Mouse (Mus musculus): ENCODE data around the gene Sgms1. TPM values are rescaled to one million over a fixed set of nuclear protein-coding genes. Genes with fewer than 3 reads are reported as not detected.

Gene Sgms1
- polyA plus RNA-seq, 1 experiment from 2014 or later: 28.8 TPM

GRCm38 (mm10) chr19:32159944-32160343 is 229.6 kb downstream of the Sgms1 start:
- ATAC-seq (ENCODE audit: low read depth): no peak
- 75% methylated on average over 7 of the region's 7 CpGs for WGBS (ENCODE audit: insufficient replicate concordance)

DNA sequence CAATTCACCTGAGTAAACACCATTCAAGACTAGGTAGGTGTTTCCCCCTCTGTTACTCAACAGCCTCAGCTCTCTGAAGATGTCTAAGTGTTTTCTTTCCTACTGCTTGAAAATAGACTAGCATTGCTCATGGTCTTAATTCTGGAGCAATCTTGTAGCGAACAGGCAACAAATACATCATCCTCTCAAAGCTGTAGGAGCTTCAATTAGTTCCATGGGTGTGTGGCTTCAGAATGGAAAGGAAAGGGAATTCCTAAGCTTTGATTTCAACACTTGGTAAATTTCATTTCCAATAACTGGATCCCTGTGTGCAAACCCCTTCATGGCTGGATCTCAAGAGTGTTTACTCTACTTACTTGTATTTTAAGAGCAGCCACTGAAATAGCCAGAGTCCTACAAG is 230.3 kb downstream of the Sgms1 start:
- no peak for ATAC-seq (ENCODE audit: low read depth)
- no peak overlapping the region for H3K9ac ChIP-seq (ENCODE audit: low read depth, low read length)
- H3K27ac ChIP-seq (ENCODE audit: low read length): no peak overlapping the region
- H3K27me3 ChIP-seq (ENCODE audit: control insufficient read depth, insufficient read depth, low read depth, low read length): no peaks in the 10 kb centered on the region
- H3K4me2 ChIP-seq (ENCODE audit: low read depth, low read length): no peak overlapping the region
- peaks cover 22% of the 10 kb centered on the region for H3K36me3 ChIP-seq (ENCODE audit: control insufficient read depth, insufficient read depth)
- WGBS (ENCODE audit: insufficient replicate concordance): 98% methylated on average over 1 of the region's 1 CpGs
- peaks cover 12% of the 10 kb centered on the region for H3K4me1 ChIP-seq (ENCODE audit: control insufficient read depth, low read depth, low read length)
- no peak overlapping the region for H3K4me3 ChIP-seq (ENCODE audit: low read depth, low read length)
- no peaks in the 10 kb centered on the region for H3K9me3 ChIP-seq (replicated peaks; ENCODE audit: control insufficient read depth, low read length)

More at GRCm38 (mm10) chr19:32159944-32160343, 229.6 kb downstream of the Sgms1 start:
- H3K9ac ChIP-seq (ENCODE audit: low read depth, low read length): no peak overlapping the region
- H3K9me3 ChIP-seq (replicated peaks; ENCODE audit: control insufficient read depth, low read length): no peaks in the 10 kb centered on the region
- H3K4me1 ChIP-seq (ENCODE audit: control insufficient read depth, low read depth, low read length): peaks cover 12% of the 10 kb centered on the region
- no peak overlapping the region for H3K27ac ChIP-seq (ENCODE audit: low read length)
- H3K4me3 ChIP-seq (ENCODE audit: low read depth, low read length): no peak overlapping the region
- no peaks in the 10 kb centered on the region for H3K27me3 ChIP-seq (ENCODE audit: control insufficient read depth, insufficient read depth, low read depth, low read length)
- H3K36me3 ChIP-seq (ENCODE audit: control insufficient read depth, insufficient read depth): peaks cover 22% of the 10 kb centered on the region
- H3K4me2 ChIP-seq (ENCODE audit: low read depth, low read length): no peak overlapping the region

DNA sequence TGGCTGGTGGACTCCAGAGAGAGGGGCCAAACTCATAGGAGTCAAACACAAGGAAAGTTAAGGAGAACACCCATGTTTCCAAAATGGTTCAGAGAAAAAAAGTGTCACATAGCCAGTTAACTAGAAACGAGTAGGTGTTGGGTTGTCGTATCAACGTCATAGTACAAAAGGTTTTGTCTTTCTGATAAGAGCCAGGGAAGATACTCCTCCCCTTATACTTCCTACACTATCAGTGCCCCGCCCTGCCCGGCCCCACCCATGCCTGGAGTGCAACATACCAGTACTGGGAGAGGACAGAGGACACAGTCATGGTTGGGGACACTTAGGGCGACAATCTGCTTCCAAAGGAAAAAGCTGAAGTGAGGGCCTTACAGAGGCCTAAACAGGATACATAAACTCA is 232.5 kb downstream of the Sgms1 start:
- H3K36me3 ChIP-seq (ENCODE audit: control insufficient read depth, insufficient read depth): peaks cover 22% of the 10 kb centered on the region
- no peaks in the 10 kb centered on the region for H3K9me3 ChIP-seq (replicated peaks; ENCODE audit: control insufficient read depth, low read length)
- WGBS (ENCODE audit: insufficient replicate concordance): 31% methylated on average over 6 of the region's 6 CpGs
- H3K4me3 ChIP-seq (ENCODE audit: low read depth, low read length): no peak overlapping the region
- H3K9ac ChIP-seq (ENCODE audit: low read depth, low read length): 0 out of 2 replicates have a peak overlapping the region, but pooled peaks have one; percentile 21
- peak; percentile 90 for ATAC-seq (ENCODE audit: low read depth)
- peaks cover 12% of the 10 kb centered on the region for H3K4me1 ChIP-seq (ENCODE audit: control insufficient read depth, low read depth, low read length)
- H3K27ac ChIP-seq (ENCODE audit: low read length): no peak overlapping the region
- no peaks in the 10 kb centered on the region for H3K27me3 ChIP-seq (ENCODE audit: control insufficient read depth, insufficient read depth, low read depth, low read length)
- peak overlapping the region; percentile 24; the same call in 1 of the 2 replicates for H3K4me2 ChIP-seq (ENCODE audit: low read depth, low read length)

DNA sequence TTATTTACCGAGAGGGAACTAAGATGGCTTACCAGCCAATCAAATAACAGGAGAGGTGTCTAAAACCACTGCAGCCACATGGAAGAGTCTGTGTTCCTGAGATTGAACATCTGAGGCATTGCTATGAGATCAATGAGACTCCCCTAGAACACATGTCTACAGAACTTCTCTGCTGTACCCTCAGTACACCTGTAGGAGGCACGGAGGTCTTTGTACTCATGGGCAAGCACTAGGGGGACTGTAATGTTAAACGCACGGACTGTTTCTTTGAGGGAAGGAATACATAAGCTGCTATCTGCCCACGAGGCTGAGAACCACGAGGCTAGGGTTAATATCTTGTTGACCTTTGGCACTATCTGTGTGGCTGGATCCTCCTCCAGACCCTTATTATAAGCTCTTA is 237.0 kb downstream of the Sgms1 start:
- no peak overlapping the region for H3K9ac ChIP-seq (ENCODE audit: low read depth, low read length)
- H3K9me3 ChIP-seq (replicated peaks; ENCODE audit: control insufficient read depth, low read length): no peaks in the 10 kb centered on the region
- H3K36me3 ChIP-seq (ENCODE audit: control insufficient read depth, insufficient read depth): no peaks in the 10 kb centered on the region; the same call in 1 of the 2 replicates
- H3K4me2 ChIP-seq (ENCODE audit: low read depth, low read length): no peak overlapping the region
- ATAC-seq (ENCODE audit: low read depth): no peak
- WGBS (ENCODE audit: insufficient replicate concordance): 57% methylated on average over 6 of the region's 6 CpGs
- H3K27me3 ChIP-seq (ENCODE audit: control insufficient read depth, insufficient read depth, low read depth, low read length): no peaks in the 10 kb centered on the region
- peaks cover 10% of the 10 kb centered on the region for H3K4me1 ChIP-seq (ENCODE audit: control insufficient read depth, low read depth, low read length)
- H3K27ac ChIP-seq (ENCODE audit: low read length): no peak overlapping the region
- no peak overlapping the region for H3K4me3 ChIP-seq (ENCODE audit: low read depth, low read length)

DNA sequence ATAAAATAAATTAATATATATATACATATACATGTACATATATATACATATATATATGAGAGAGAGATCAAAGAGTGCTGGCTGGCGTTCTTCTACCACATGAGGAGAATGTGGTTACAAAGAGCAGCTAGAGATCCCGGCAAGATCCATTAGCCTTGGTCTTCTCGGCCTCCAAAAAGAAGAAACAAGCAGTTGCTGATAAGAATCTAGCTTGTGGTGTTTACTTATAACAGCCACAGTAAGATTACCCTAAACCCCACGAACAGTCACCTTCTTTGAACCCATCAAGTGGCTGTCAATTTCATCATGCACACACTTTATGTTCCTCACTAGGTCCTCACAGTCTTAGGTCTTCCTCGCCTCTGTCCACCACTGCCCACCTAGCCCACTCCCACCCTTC is 240.8 kb downstream of the Sgms1 start:
- no peak for ATAC-seq (ENCODE audit: low read depth)
- no peak overlapping the region for H3K4me3 ChIP-seq (ENCODE audit: low read depth, low read length)
- H3K4me1 ChIP-seq (ENCODE audit: control insufficient read depth, low read depth, low read length): no peaks in the 10 kb centered on the region
- WGBS (ENCODE audit: insufficient replicate concordance): 48% methylated on average over 5 of the region's 5 CpGs
- H3K27ac ChIP-seq (ENCODE audit: low read length): no peak overlapping the region
- no peaks in the 10 kb centered on the region for H3K27me3 ChIP-seq (ENCODE audit: control insufficient read depth, insufficient read depth, low read depth, low read length)
- H3K4me2 ChIP-seq (ENCODE audit: low read depth, low read length): no peak overlapping the region
- no peaks in the 10 kb centered on the region for H3K9me3 ChIP-seq (replicated peaks; ENCODE audit: control insufficient read depth, low read length)
- no peaks in the 10 kb centered on the region; the same call in 1 of the 2 replicates for H3K36me3 ChIP-seq (ENCODE audit: control insufficient read depth, insufficient read depth)
- H3K9ac ChIP-seq (ENCODE audit: low read depth, low read length): no peak overlapping the region

- H3K4me3 ChIP-seq (ENCODE audit: low read depth, low read length): no peak overlapping the region
- H3K9ac ChIP-seq (ENCODE audit: low read depth, low read length): no peak overlapping the region
- H3K36me3 ChIP-seq (ENCODE audit: control insufficient read depth, insufficient read depth): peaks cover 3% of the 10 kb centered on the region; the same call in 1 of the 2 replicates
- ATAC-seq (ENCODE audit: low read depth): no peak
- no peak overlapping the region for H3K27ac ChIP-seq (ENCODE audit: low read length)
- no peak overlapping the region for H3K4me2 ChIP-seq (ENCODE audit: low read depth, low read length)
- H3K4me1 ChIP-seq (ENCODE audit: control insufficient read depth, low read depth, low read length): peaks cover 10% of the 10 kb centered on the region
- no peaks in the 10 kb centered on the region for H3K27me3 ChIP-seq (ENCODE audit: control insufficient read depth, insufficient read depth, low read depth, low read length)
- WGBS (ENCODE audit: insufficient replicate concordance): 88% methylated on average over 6 of the region's 6 CpGs
- H3K9me3 ChIP-seq (replicated peaks; ENCODE audit: control insufficient read depth, low read length): no peaks in the 10 kb centered on the region
These were observed 247.1 kb downstream of the Sgms1 start for GRCm38 (mm10) chr19:32142383-32142782.

GRCm38 (mm10) chr19:32138361-32139088 is 251.0 kb downstream of the Sgms1 start:
- Histone ChIP-seq H3K27ac (ENCODE audit: low read length) (no peak overlapping the region), H3K4me2 (ENCODE audit: low read depth, low read length) (no peak overlapping the region), H3K4me1 (ENCODE audit: control insufficient read depth, low read depth, low read length) (peaks cover 10% of the 10 kb centered on the region), H3K36me3 (ENCODE audit: control insufficient read depth, insufficient read depth) (peaks cover 3% of the 10 kb centered on the region; the same call in 1 of the 2 replicates), H3K9me3 (replicated peaks; ENCODE audit: control insufficient read depth, low read length) (no peaks in the 10 kb centered on the region), H3K27me3 (ENCODE audit: control insufficient read depth, insufficient read depth, low read depth, low read length) (no peaks in the 10 kb centered on the region), H3K9ac (ENCODE audit: low read depth, low read length) (no peak overlapping the region), H3K4me3 (ENCODE audit: low read depth, low read length) (no peak overlapping the region)
- peak; percentile 64 for ATAC-seq (ENCODE audit: low read depth)
- WGBS (ENCODE audit: insufficient replicate concordance): 13% methylated on average over 14 of the region's 14 CpGs

DNA sequence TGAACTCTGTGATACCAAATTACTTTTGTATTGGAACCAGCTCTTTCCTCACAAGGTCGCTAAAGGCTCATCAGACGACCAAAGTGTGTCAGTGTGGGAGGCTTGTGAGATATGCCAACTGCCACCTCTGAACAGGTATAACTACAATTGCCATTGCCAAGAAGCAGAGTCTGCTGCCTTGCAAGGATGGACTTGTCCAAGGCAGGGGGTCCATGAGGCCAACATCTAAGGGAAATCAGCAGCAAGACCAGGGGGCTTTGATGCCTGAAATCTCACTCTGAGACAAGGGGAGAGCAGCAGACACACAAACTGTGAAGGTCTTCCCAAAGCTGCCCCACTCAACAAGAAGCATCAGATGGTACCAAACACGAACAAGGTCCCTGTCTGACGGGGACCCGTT is 251.6 kb downstream of the Sgms1 start:
- Histone ChIP-seq H3K4me2 (ENCODE audit: low read depth, low read length) (no peak overlapping the region), H3K9me3 (replicated peaks; ENCODE audit: control insufficient read depth, low read length) (no peaks in the 10 kb centered on the region), H3K36me3 (ENCODE audit: control insufficient read depth, insufficient read depth) (peaks cover 3% of the 10 kb centered on the region; the same call in 1 of the 2 replicates), H3K27ac (ENCODE audit: low read length) (no peak overlapping the region), H3K4me1 (ENCODE audit: control insufficient read depth, low read depth, low read length) (peaks cover 10% of the 10 kb centered on the region), H3K27me3 (ENCODE audit: control insufficient read depth, insufficient read depth, low read depth, low read length) (no peaks in the 10 kb centered on the region), H3K4me3 (ENCODE audit: low read depth, low read length) (no peak overlapping the region), H3K9ac (ENCODE audit: low read depth, low read length) (no peak overlapping the region)
- ATAC-seq (ENCODE audit: low read depth): no peak
- whole genome bisulfite sequencing (ENCODE audit: insufficient replicate concordance): 52% methylated on average over 5 of the region's 5 CpGs

DNA sequence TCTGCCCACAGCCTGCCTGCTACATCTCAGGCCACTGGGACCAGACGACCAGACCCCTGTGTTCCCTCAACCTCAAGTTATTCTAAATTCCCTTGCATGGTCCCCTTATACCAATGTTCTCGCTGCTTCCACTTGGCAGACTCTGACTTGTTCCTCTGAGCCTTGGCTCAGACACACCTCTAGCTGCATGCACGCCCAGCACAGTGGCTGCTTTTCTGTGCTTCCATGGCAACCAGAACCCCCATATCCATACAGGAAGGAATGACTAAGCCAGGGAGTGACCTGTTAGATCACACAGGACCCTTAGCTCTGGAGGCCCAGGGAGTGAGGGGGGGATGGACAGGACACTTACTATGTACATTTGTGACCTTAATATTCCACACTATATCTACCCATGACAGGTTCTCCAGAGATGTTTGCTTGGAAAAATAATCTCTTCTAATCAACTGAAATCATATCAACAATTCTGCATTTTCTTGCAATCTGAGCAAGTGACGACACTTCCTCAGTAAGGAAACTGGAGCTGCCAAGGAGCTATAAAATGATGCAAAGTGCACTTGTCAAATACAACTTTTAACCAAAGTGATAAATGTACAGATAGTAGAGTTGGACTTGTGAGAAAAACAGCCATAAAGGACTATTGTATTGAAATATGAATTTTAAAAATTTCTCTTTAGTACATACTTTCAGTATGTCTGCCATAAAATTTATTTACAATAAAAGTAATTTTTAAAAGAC is 252.5 kb downstream of the Sgms1 start:
- Histone ChIP-seq H3K4me1 (ENCODE audit: control insufficient read depth, low read depth, low read length) (peaks cover 10% of the 10 kb centered on the region), H3K4me2 (ENCODE audit: low read depth, low read length) (no peak overlapping the region), H3K27ac (ENCODE audit: low read length) (no peak overlapping the region), H3K9me3 (replicated peaks; ENCODE audit: control insufficient read depth, low read length) (no peaks in the 10 kb centered on the region), H3K9ac (ENCODE audit: low read depth, low read length) (no peak overlapping the region), H3K36me3 (ENCODE audit: control insufficient read depth, insufficient read depth) (peaks cover 3% of the 10 kb centered on the region; the same call in 1 of the 2 replicates), H3K27me3 (ENCODE audit: control insufficient read depth, insufficient read depth, low read depth, low read length) (no peaks in the 10 kb centered on the region), H3K4me3 (ENCODE audit: low read depth, low read length) (no peak overlapping the region)
- 68% methylated on average over 4 of the region's 4 CpGs for WGBS (ENCODE audit: insufficient replicate concordance)
- 0 out of 2 replicates have a peak, but pooled peaks have one; percentile 37 for ATAC-seq (ENCODE audit: low read depth)

Data from liver, embryonic 16.5 days (tissue).